Mouse (Mus musculus) fibroblast of lung, adult 2 months (primary cell): ENCODE data around the gene Casq1.

Source experiments
- DNase-seq: peaks from one replicate; pipeline ENCODE4 v3.0.0-alpha.2; 2011; ENCODE audit warnings: low read depth

Gene Casq1

DNA sequence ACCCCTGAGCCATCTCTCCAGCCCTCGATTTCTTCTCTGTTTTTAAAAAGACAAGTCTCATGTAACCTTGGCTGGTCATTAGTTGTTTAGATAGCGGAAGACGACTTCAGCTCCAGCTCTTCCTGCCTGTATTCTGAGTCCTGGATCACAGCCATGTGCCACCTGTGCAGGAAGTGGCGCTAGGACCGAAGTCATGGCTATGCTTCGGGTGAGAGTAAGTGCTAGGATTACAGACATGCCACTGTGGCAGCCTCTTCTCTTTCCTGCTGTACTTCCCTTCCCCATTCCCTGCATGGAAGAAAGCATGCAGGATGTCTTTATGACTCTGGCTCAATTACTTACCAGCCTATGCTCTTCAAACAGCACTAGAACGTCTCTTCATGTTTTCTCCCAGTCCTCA, 40.6 kb downstream of the Casq1 start:
- DNase-seq = no peak

DNA sequence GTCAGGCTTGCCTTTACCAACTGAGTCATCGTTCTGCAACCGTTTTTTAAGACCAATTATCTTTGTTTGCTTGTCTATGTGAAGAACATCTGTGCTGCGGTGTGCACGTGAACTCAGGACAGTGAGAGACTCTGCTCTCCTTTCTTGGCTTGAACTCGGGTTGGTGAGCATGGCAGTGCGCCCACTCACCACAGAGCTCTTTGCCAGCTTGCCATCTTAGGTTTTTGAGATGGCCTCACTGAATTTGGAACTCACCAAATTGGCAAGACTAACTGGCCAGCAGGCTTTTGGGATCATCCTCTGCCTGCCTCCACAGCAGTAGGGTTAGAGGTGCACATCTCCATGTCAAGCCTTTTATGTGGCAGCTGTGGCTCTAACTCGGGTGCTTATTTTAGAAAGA, 41.9 kb downstream of the Casq1 start:
- DNase-seq = no peak

DNA sequence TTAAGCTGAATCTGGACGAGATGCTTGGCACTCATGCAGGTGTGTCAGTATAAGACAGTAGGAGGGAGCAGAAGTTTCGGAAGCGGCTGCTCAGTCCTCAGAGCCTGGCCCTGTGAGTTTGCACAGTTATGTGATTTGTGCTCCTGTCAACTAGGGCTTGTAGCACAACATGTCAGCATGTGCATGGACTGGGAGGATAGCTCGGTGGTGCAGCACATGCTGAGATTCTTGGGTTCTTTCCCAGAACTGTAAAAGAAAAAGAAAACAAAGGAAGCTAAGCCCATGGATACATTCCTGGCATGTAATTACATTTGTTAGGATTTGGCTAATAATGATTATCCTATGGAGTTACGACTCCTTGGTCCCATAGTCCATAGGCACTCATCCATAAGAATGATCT, 46.5 kb downstream of the Casq1 start:
- DNase-seq = no peak

DNA sequence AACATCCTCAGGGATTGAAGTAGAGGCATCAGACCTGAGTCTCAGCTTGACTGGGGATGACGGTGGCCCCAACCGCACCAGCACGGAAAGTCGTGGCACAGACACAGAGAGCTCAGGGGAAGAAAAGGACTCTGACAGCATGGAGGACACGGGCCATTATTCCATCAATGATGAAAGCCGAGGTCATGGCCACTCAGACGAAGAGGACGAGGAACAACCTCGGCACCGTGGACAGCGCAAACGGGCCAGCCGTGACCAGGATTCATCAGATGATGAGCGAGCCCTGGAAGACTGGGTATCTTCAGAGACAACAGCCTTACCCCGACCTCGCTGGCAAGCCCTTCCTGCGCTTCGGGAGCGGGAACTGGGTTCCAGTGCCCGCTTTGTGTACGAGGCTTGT, 47.3 kb downstream of the Casq1 start:
- no peak for DNase-seq

DNA sequence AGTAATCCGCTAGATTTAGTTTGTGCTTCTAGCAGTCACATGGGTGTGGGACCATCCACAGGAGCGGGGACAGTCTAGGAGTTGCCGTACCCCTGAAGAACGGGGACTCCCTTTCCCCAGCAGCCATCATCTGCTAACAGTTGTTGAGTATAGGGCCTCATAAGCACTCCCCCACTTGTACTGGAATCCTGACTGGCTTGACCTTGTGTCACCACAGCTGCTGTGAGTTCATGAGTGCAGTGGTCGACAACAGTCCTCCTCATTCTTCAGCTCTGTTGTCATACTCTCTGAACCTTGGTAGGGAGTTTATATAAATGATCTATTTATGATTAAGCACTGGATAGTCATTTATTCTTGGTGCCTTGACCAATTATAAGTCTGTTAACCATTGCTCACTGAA, 49.9 kb downstream of the Casq1 start:
- no peak for DNase-seq

DNA sequence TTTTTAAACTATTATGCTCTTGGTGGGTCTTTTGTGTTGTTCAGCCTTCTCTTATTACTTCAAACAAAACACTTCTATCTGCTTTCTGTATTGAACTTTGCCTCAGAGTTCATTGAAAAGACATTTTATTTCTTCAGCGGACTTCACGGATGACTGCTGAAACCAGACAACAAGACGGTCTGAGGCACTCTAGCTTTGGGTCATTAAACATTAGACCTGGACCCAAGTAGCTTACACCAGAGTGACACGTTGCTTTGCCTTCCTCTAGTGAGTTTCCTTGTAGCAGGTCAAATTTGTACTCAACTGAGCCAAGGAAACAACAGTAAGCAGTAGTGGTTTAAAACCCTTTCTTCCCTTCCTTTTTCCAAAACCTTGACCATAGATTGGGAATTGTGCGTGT, 51.8 kb downstream of the Casq1 start:
- DNase-seq = no peak

DNA sequence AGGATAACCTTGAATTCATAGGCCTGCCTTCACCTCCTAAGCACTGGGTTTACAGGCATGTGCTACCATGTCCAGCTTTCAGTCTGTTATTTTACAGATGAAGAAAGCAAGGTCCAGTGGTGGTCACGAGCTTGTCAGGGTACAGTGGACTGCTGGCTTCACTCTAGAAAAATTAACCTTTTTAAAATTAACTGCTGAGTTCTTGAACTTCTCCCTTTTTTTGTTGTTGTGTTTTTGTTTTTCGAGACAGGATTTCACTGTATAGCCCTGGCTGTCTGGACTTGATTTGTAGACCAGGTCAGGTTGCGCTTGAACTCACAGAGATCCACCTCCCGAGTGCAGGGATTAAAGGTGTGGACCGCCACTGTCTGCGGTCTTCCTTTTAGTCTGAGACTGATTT, 56.7 kb downstream of the Casq1 start:
- DNase-seq = no peak

DNA sequence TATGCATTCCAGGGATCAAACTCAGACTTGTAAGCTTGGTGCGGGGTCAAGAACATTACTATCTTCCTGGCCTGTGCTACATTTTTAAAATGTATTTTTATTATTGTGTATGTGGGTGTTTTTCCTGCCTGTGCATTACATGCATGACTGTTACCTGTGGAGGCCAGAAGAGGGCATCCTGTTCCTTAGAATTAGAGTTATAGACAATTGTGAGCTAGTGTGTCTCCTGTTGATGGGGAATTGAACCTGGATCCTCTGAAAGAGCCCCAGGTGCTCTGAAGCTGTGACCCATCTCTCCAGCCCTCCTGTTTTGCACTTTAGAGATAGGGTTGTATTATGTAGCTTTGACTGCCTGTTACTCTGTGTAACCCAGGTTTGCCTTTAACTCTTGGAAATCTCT, 57.7 kb downstream of the Casq1 start:
- DNase-seq = no peak

DNA sequence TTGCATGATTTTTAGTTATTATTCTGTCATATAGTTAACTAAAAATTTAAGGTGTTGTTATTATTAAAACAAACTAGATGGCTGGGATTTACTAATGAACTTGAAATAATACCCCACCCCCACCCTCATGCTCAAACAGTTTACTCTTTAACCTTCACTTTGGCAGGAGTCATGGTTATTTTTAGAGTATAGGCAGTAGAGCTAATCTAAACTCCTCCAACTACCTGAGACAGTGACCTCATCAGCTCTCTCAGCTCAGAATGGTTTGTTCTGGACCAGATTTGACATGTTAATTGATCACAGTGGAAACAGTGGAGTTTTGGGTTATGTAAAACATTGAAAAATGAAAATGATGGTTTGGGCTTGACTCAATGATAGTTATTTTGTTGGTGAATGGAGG, 59.2 kb downstream of the Casq1 start:
- no peak for DNase-seq

DNA sequence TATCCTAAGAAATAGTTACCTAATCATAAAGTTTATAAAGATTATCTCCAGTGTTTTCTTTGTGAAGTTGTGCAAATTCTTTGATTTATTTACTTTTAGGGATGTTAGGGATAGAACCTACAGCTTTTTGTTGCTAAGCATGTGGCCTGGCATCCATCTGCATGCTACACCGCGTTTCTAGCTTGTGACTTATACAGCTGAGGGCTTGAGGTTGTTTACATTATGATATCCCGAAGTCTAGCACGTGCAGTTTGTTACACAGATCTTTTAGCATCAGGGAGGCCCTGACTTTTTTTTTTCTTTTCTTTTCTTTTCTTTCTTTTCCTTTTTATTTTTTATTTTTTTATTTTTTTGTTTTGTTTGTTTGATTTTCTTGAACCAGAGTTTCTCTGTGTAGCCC, 59.7 kb downstream of the Casq1 start:
- no peak for DNase-seq
